Mouse (Mus musculus): ENCODE results near the gene Stx7. TPM values are rescaled to one million over a fixed set of nuclear protein-coding genes. Genes with fewer than 3 reads are reported as not detected.

Gene Stx7
- total and polyA plus RNA-seq, 3 experiments, result 36.1 to 37.7 TPM; not detected in 1

DNA sequence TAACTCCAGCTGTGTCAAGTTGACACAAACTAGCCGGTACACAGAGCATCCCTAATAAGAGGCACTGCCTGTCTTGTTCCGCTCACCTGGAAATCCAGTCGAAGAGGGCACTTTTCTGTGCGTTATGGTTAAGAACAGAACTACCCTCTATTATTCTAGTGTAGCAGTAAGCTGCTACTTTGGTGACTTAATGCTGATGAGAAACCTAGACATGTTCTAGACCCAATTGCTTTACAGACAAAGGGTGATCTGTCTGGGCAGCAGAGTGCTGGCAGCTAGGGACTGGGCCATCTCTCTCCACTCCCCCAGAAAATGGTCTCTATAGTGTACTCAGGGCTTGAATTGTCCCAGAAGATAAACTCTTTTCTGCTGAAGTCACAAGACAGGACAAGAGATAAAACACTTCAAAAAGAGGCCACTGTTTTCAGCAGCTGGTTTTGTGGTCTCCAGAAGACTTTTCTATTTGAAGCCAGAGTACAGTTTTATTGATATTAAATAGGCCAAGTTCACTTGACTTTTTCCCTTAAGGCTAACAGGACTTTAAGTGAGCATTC, 22.9 kb downstream of the Stx7 start:
- Histone ChIP-seq H3K4me1 (ENCODE audit: control insufficient read depth in 1 of 2, insufficient read depth in 2 of 2, low read length in 2 of 2) (peaks cover 20 to 21% of the 10 kb centered on the region in 2 experiments), H3K79me2 (ENCODE audit: control insufficient read depth, insufficient read depth, low read length, poor library complexity) (no peaks in the 10 kb centered on the region), H3K27me3 (ENCODE audit: control insufficient read depth in 1 of 2, insufficient read depth in 2 of 2, low read length in 2 of 2) (no peaks in the 10 kb centered on the region), H3K9ac (ENCODE audit: control insufficient read depth, low read depth, low read length, poor library complexity, severe bottlenecking) (no peak overlapping the region), H3K9me3 (replicated peaks; ENCODE audit: insufficient read depth, low read length) (no peaks in the 10 kb centered on the region), H3K4me3 (ENCODE audit: control insufficient read depth in 1 of 2, insufficient read depth in 1 of 2, low read depth in 2 of 2, low read length in 2 of 2) (no peak overlapping the region), H3K36me3 (ENCODE audit: control insufficient read depth in 1 of 2, insufficient read depth in 2 of 2, low read length in 2 of 2) (peaks cover 0 to 15% of the 10 kb centered on the region in 2 experiments; a peak in 2 of 4 replicates), H3K27ac (ENCODE audit: control insufficient read depth, low read depth, low read length) (no peak overlapping the region; the same call in 1 of the 2 replicates)
- peak; percentile 29 for DNase-seq (ENCODE audit: low read depth, low spot score)
- TF ChIP-seq GATA1 (IDR thresholded peaks at IDR 0.05; ENCODE audit: low read depth, low read length) (0 out of 2 replicates have a peak, but pooled peaks have one; percentile 20), ZNF384 (IDR thresholded peaks at IDR 0.05; ENCODE audit: low read depth, low read length) (no peak), EP300 (IDR thresholded peaks at IDR 0.05; ENCODE audit: low read depth in 1 of 2, low read length in 2 of 2) (peak in 1 of 2 experiments; percentile 51; a peak in 1 of 4 replicates), JUND (IDR thresholded peaks at IDR 0.05; ENCODE audit: low read depth, low read length) (no peak), MAX (IDR thresholded peaks at IDR 0.05; ENCODE audit: low read length) (no peak), TAL1 (IDR thresholded peaks at IDR 0.05; ENCODE audit: low read length) (no peak), ETS1 (IDR thresholded peaks at IDR 0.05; ENCODE audit: low read depth, low read length) (peak; percentile 66)

DNA sequence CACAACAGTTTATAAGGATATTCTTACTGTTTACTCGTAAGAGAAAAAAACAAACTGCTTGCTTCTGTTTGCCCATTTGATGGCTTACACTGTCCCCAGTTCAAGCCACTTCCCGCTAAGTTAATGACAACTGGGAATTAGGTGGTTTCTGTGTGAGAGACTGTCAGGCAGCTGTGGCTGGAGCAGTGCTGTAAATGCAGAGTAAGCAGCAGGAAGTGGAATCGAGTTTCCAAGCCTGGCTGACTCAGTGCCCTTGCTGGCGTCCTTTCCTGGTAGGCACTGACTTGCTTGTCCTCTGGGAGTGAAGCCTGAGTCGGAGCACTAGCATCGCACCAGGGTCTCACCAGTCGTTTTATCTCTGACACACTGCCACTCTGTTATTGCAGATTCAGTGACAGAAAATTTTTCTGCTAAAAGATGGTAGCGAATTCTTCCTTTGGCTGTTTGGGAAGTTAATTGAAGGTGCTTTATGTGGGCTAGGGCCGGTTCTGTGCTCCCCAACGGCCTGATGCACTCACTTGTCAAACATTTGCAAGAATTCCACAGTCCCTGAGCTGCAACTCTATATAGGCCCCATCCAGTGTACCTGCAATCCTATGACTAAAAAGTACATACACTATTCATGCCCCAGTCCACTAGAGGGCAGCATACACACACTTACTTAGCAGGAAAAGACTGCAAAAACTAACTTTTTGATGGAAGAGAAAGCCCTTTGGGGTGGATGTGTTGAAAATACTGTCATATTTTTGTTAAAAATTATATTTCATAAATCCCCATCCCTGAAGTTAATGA, 24.3 kb downstream of the Stx7 start:
- Histone ChIP-seq H3K4me3 (ENCODE audit: control insufficient read depth in 1 of 2, insufficient read depth in 1 of 2, low read depth in 2 of 2, low read length in 2 of 2) (no peak overlapping the region), H3K36me3 (ENCODE audit: control insufficient read depth in 1 of 2, insufficient read depth in 2 of 2, low read length in 2 of 2) (peaks cover 0 to 10% of the 10 kb centered on the region in 2 experiments; a peak in 3 of 4 replicates), H3K79me2 (ENCODE audit: control insufficient read depth, insufficient read depth, low read length, poor library complexity) (no peaks in the 10 kb centered on the region), H3K9me3 (replicated peaks; ENCODE audit: insufficient read depth, low read length) (no peaks in the 10 kb centered on the region), H3K9ac (ENCODE audit: control insufficient read depth, low read depth, low read length, poor library complexity, severe bottlenecking) (no peak overlapping the region), H3K27me3 (ENCODE audit: control insufficient read depth in 1 of 2, insufficient read depth in 2 of 2, low read length in 2 of 2) (no peaks in the 10 kb centered on the region), H3K4me1 (ENCODE audit: control insufficient read depth in 1 of 2, insufficient read depth in 2 of 2, low read length in 2 of 2) (peaks cover 13 to 19% of the 10 kb centered on the region in 2 experiments), H3K27ac (ENCODE audit: control insufficient read depth, low read depth, low read length) (no peak overlapping the region)
- TF ChIP-seq USF1 (IDR thresholded peaks at IDR 0.05; ENCODE audit: low read depth, low read length) (no peak), MEF2A (IDR thresholded peaks at IDR 0.05; ENCODE audit: extremely low read depth, insufficient replicate concordance, low read depth, low read length, poor library complexity, severe bottlenecking) (no peak), POLR2AphosphoS2 (IDR thresholded peaks at IDR 0.05; ENCODE audit: low read length) (no peak), SMC3 (IDR thresholded peaks at IDR 0.05; ENCODE audit: low read depth, low read length) (peak; percentile 59), CHD2 (IDR thresholded peaks at IDR 0.05; ENCODE audit: low read length) (no peak), MAFK (IDR thresholded peaks at IDR 0.05; ENCODE audit: borderline replicate concordance, low read depth, low read length) (no peak), CTCF (IDR thresholded peaks at IDR 0.05 in 2 of 3, conservative IDR thresholded peaks at IDR 0.05 in 1 of 3; ENCODE audit: control insufficient read depth in 1 of 3, insufficient read depth in 1 of 3, low read depth in 2 of 3, low read length in 3 of 3, poor library complexity in 1 of 3, severe bottlenecking in 1 of 3) (peak; percentile 24 to 86 (median 81); a peak in 5 of 6 replicates), ZC3H11A (IDR thresholded peaks at IDR 0.05; ENCODE audit: low read depth, low read length) (0 out of 2 replicates have a peak, but pooled peaks have one; percentile 23), MXI1 (IDR thresholded peaks at IDR 0.05; ENCODE audit: low read depth, low read length) (no peak), ETS1 (IDR thresholded peaks at IDR 0.05; ENCODE audit: low read depth, low read length) (no peak), RAD21 (IDR thresholded peaks at IDR 0.05; ENCODE audit: low read depth, low read length) (peak; percentile 63), KAT2A (conservative IDR thresholded peaks at IDR 0.05; ENCODE audit: low read depth, low read length) (no peak)
- peak; percentile 79 for DNase-seq (ENCODE audit: low read depth, low spot score)
